Mouse (Mus musculus): ENCODE results near the gene Eno3. TPM values are rescaled to one million over a fixed set of nuclear protein-coding genes. Genes with fewer than 3 reads are reported as not detected.

Eno3 gene
- total and polyA plus RNA-seq, 3 experiments = 5.7 to 25.3 (median 21.9) TPM

DNA sequence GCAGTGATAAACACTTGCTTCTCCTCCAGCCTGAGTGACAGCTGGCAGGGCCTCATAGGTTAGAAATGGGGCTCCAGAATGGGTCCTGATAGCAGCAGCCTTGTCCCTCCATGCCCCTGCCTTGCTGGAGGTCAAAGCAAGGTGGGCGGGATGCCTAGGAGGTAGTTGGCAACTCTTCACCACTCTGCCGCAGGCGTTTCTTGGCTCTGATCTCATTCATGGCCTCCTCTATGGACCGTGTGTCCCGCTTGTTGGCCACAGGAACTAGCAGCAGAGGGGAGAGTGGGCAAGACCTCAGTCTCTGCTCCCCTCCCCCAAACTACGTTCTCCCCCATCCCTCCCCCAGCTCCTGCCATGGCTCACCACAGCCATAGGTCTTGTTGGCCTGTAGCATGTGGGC is 7.0 kb downstream of the Eno3 start:
- H3K27me3 ChIP-seq (ENCODE audit: insufficient read depth, low read length) = no peaks in the 10 kb centered on the region
- H3K36me3 ChIP-seq (replicated peaks) = peaks cover 86% of the 10 kb centered on the region
- no peak for ATAC-seq (ENCODE audit: extremely low read depth, insufficient number of reproducible peaks, low FRiP score, poor library complexity, severe bottlenecking)
- no peaks in the 10 kb centered on the region for H3K9me3 ChIP-seq (replicated peaks)
- TF ChIP-seq GATA2 (IDR thresholded peaks at IDR 0.05; ENCODE audit: borderline replicate concordance, low read depth, low read length) (no peak), GATA1 (IDR thresholded peaks at IDR 0.05; ENCODE audit: borderline replicate concordance, low read length) (no peak), CTCF (IDR thresholded peaks at IDR 0.05; ENCODE audit: low read depth, low read length) (no peak), POLR2AphosphoS5 (IDR thresholded peaks at IDR 0.05; ENCODE audit: insufficient replicate concordance, low read depth, low read length) (no peak), TAL1 (conservative IDR thresholded peaks at IDR 0.05; ENCODE audit: low read depth, low read length) (no peak)
- H3K4me1 ChIP-seq (ENCODE audit: insufficient read depth, low read depth, low read length) = peaks cover 23% of the 10 kb centered on the region
- DNase-seq (ENCODE audit: low spot score) = no peak
- H3K4me3 ChIP-seq (ENCODE audit: low read depth, low read length) = no peak overlapping the region

DNA sequence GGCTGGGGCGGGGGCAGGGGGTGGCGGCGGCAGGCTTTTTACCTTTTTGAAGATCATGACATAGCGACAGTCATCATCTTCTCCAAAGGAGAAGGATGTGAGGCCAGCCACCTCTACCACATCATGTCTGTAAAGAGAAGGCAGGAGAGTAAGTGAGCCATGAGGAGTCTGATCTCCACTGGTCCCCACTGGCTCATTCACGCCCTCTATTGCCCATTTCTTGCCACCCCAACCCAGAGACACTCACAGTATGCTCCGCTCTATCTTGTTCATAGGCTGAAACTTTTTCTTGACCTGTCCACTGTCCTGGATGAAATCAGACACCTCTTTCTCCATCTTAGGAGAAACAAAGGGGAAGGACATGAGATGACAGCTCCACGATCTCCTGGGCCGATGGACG is 7.7 kb downstream of the Eno3 start:
- no peak for TF ChIP-seq TAL1 (conservative IDR thresholded peaks at IDR 0.05; ENCODE audit: low read depth, low read length)
- no peak for TF ChIP-seq GATA1 (IDR thresholded peaks at IDR 0.05; ENCODE audit: borderline replicate concordance, low read length)
- TF ChIP-seq CTCF (IDR thresholded peaks at IDR 0.05; ENCODE audit: low read depth, low read length) = no peak
- no peak for TF ChIP-seq GATA2 (IDR thresholded peaks at IDR 0.05; ENCODE audit: borderline replicate concordance, low read depth, low read length)
- no peak for TF ChIP-seq POLR2AphosphoS5 (IDR thresholded peaks at IDR 0.05; ENCODE audit: insufficient replicate concordance, low read depth, low read length)
- Histone ChIP-seq H3K27me3 (ENCODE audit: insufficient read depth, low read length) (no peaks in the 10 kb centered on the region), H3K4me3 (ENCODE audit: low read depth, low read length) (no peak overlapping the region), H3K4me1 (ENCODE audit: insufficient read depth, low read depth, low read length) (peaks cover 27% of the 10 kb centered on the region), H3K36me3 (replicated peaks) (peaks cover 78% of the 10 kb centered on the region), H3K9me3 (replicated peaks) (no peaks in the 10 kb centered on the region)
- DNase-seq (ENCODE audit: low spot score) (no peak), ATAC-seq (ENCODE audit: extremely low read depth, insufficient number of reproducible peaks, low FRiP score, poor library complexity, severe bottlenecking) (no peak)

DNA sequence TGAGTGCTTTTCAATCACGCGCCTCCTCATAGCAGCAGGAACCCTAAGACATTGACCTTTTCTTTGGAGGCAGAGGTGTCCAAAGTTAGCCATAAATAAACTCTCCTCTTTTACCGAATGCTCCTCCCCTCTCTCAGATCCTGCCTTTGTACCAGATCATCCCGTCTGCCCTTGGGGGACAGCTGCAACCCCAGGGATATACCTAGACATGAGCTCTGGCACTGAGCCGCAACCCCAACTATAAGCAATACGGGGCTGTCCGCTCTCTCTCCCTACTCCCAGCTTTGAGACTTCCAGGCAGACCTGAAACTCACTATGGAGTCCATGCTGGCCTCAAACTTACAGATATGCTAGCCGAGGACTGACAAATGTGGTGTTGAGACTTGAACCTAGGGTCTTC is 9.7 kb downstream of the Eno3 start:
- DNase-seq (ENCODE audit: low spot score) (no peak), ATAC-seq (ENCODE audit: extremely low read depth, insufficient number of reproducible peaks, low FRiP score, poor library complexity, severe bottlenecking) (no peak)
- H3K9me3 ChIP-seq (replicated peaks) = no peaks in the 10 kb centered on the region
- H3K4me1 ChIP-seq (ENCODE audit: insufficient read depth, low read depth, low read length) = peaks cover 44% of the 10 kb centered on the region
- no peak for TF ChIP-seq GATA2 (IDR thresholded peaks at IDR 0.05; ENCODE audit: borderline replicate concordance, low read depth, low read length)
- TF ChIP-seq CTCF (IDR thresholded peaks at IDR 0.05; ENCODE audit: low read depth, low read length) = no peak
- TF ChIP-seq TAL1 (conservative IDR thresholded peaks at IDR 0.05; ENCODE audit: low read depth, low read length) = no peak
- TF ChIP-seq POLR2AphosphoS5 (IDR thresholded peaks at IDR 0.05; ENCODE audit: insufficient replicate concordance, low read depth, low read length) = no peak
- TF ChIP-seq GATA1 (IDR thresholded peaks at IDR 0.05; ENCODE audit: borderline replicate concordance, low read length) = no peak
- no peaks in the 10 kb centered on the region for H3K27me3 ChIP-seq (ENCODE audit: insufficient read depth, low read length)
- peaks cover 78% of the 10 kb centered on the region for H3K36me3 ChIP-seq (replicated peaks)
- H3K4me3 ChIP-seq (ENCODE audit: low read depth, low read length) = no peak overlapping the region

DNA sequence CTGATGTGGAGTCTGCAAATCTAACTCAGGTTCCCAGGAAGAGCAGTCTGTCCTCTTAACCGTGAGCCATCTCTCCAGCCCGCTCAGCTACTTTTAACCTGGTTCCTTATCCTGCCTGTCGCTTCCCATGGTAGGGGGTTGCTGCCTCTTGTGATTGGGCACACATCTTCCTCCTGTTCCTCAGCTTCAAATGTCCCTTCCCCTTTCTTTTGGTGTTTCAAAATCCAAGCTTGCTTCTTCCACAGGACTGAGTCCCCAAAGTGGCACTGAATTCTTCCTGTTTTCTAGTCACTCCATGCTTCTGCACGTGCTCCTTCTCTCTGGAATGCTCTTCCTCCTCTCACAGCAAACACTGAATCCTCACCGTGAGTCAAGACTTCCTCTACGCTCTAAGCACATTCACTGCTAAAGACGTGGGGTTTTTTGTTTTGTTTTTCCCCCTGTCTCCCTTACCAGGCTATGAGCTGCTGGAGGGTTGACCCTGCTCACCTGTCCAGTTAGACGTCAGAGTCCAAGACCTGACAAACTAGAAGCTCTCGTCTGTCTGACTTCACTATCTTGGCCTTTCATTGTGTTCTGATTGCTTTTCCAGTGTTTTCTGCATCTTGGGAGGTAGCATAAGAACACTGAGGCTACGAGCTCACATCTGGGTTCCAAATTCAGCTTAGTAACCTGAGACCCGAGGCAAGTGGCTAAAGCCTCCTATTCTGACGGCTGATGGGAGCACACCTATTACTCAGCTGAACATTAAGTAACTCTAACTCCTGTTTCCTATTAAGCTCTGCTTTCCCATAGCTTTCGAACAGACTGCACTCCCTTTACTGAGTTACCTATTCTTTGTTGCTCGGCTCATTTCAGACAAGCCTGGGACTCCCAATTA is 10.5 kb downstream of the Eno3 start:
- H3K4me3 ChIP-seq (ENCODE audit: low read depth, low read length) = peak overlapping the region; percentile 77; the same call in 1 of the 2 replicates
- H3K27me3 ChIP-seq (ENCODE audit: insufficient read depth, low read length) = no peaks in the 10 kb centered on the region
- H3K9me3 ChIP-seq (replicated peaks) = no peaks in the 10 kb centered on the region
- peaks cover 78% of the 10 kb centered on the region for H3K36me3 ChIP-seq (replicated peaks)
- TF ChIP-seq POLR2AphosphoS5 (IDR thresholded peaks at IDR 0.05; ENCODE audit: insufficient replicate concordance, low read depth, low read length) (no peak; the same call in 1 of the 2 replicates), GATA1 (IDR thresholded peaks at IDR 0.05; ENCODE audit: borderline replicate concordance, low read length) (no peak), CTCF (IDR thresholded peaks at IDR 0.05; ENCODE audit: low read depth, low read length) (no peak), TAL1 (conservative IDR thresholded peaks at IDR 0.05; ENCODE audit: low read depth, low read length) (no peak), GATA2 (IDR thresholded peaks at IDR 0.05; ENCODE audit: borderline replicate concordance, low read depth, low read length) (no peak)
- ATAC-seq (ENCODE audit: extremely low read depth, insufficient number of reproducible peaks, low FRiP score, poor library complexity, severe bottlenecking) (no peak), DNase-seq (ENCODE audit: low spot score) (no peak)
- peaks cover 48% of the 10 kb centered on the region for H3K4me1 ChIP-seq (ENCODE audit: insufficient read depth, low read depth, low read length)

DNA sequence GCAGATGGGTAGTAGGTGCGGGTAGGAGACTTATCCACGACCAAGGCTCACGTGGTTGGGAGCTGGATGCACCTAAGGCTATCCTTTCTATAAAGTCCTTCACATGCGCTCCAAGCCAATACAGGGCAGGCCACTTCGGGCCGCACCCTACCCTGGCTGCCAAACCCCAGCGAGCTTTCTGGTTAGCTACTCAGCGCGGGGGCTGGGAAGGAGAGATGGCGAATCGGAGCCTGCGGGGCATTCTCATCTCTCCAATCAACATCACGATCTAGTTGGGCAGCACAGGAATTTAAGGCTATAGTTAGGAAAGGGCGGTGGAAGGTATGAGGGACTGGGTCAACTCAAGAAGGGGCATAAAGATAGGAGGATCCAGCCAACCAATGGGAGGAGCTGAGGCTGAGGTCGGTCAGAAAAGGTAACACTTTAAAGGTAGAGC is 11.4 kb downstream of the Eno3 start:
- Histone ChIP-seq H3K9me3 (replicated peaks) (no peaks in the 10 kb centered on the region), H3K4me3 (ENCODE audit: low read depth, low read length) (peak overlapping the region; percentile 77), H3K36me3 (replicated peaks) (peaks cover 73% of the 10 kb centered on the region), H3K4me1 (ENCODE audit: insufficient read depth, low read depth, low read length) (peaks cover 48% of the 10 kb centered on the region), H3K27me3 (ENCODE audit: insufficient read depth, low read length) (no peaks in the 10 kb centered on the region)
- DNase-seq (ENCODE audit: low spot score) = no peak
- no peak for ATAC-seq (ENCODE audit: extremely low read depth, insufficient number of reproducible peaks, low FRiP score, poor library complexity, severe bottlenecking)
- no peak for TF ChIP-seq TAL1 (conservative IDR thresholded peaks at IDR 0.05; ENCODE audit: low read depth, low read length)

DNA sequence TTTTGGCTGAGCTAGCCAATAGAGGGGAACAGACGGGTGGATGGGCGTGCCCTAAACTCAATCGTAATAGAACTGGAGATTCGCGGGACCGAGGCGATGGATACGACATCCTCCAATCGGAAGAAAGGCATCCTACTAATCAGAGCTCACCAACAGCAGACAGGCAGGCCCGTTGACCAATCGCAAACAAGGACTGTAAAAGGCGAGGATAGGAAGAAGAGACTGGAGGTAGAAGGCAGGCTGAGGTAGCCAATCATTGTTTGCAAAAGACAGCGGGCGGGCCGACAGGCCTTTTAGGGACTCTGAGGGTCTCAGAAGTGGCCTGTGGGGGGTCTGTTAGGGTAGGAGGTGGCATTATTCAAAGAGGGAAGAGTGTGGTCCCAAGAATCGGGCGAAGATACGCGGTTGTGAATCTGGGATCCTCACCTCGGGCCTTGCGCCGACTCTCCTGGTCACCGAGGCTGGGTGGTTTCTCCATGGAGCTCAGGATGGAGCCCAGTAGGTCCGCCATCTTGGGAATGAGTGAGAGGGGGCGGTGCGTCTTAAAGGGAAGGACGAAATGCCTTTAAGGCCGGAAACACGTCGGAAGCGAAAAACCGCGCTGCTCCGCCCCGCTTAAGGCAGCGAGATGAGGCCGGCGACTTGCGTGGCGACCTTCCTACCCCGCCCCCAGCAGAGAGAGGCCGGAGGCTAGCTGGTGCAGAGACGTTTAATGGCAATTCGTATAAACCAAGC is 11.9 kb downstream of the Eno3 start, which contains the start of gene Spag7:
Gene Spag7, minus strand, starts transcription at position 646 of the 735 bp plus-strand sequence.
- TF ChIP-seq CTCF (IDR thresholded peaks at IDR 0.05; ENCODE audit: low read depth, low read length) (no peak), GATA1 (IDR thresholded peaks at IDR 0.05; ENCODE audit: borderline replicate concordance, low read length) (no peak), GATA2 (IDR thresholded peaks at IDR 0.05; ENCODE audit: borderline replicate concordance, low read depth, low read length) (no peak), TAL1 (conservative IDR thresholded peaks at IDR 0.05; ENCODE audit: low read depth, low read length) (no peak), POLR2AphosphoS5 (IDR thresholded peaks at IDR 0.05; ENCODE audit: insufficient replicate concordance, low read depth, low read length) (no peak)
- peak within 1 kb of the TSS; percentile 77 for H3K4me3 ChIP-seq (ENCODE audit: low read depth, low read length)
- peaks cover 72% of the 10 kb centered on the region for H3K36me3 ChIP-seq (replicated peaks)
- DNase-seq (ENCODE audit: low spot score) (peak; percentile 98), ATAC-seq (ENCODE audit: extremely low read depth, insufficient number of reproducible peaks, low FRiP score, poor library complexity, severe bottlenecking) (peak; percentile 87)
- no peaks in the 10 kb centered on the region for H3K9me3 ChIP-seq (replicated peaks)
- no peaks in the 10 kb centered on the region for H3K27me3 ChIP-seq (ENCODE audit: insufficient read depth, low read length)
- H3K4me1 ChIP-seq (ENCODE audit: insufficient read depth, low read depth, low read length) = peaks cover 48% of the 10 kb centered on the region

Measured in G1E (cell line).